Mouse (Mus musculus): ENCODE measurements around the gene Olfr782. TPM values are rescaled to one million over a fixed set of nuclear protein-coding genes. Genes with fewer than 3 reads are reported as not detected.
"Not testable (repeated sequence)": the region's sequence is repeated elsewhere in the genome, so short reads cannot be mapped to it uniquely, and the experiment has no call there.

Olfr782 gene
- not detected in 2 replicates for polyA plus RNA-seq (2015; fragmentation: Nextera tagmentation; extraction: Ambion mirVana)

GRCm38 (mm10) chr10:129348550-129348949 is at the start of gene Olfr782:
TSS of gene Olfr782 (plus strand) at chr10:129348850.
- Histone ChIP-seq H3K27me3 (no peaks in the 10 kb centered on the region), H3K36me3 (no peaks in the 10 kb centered on the region), H3K27ac (no peak within 1 kb of the TSS), H3K9me3 (no peaks in the 10 kb centered on the region), H3K4me3 (no peak within 1 kb of the TSS), H3K4me1 (replicated peaks) (no peaks in the 10 kb centered on the region), H3K9ac (no peak within 1 kb of the TSS), H3K4me2 (no peak within 1 kb of the TSS)
- no peak for ATAC-seq (ENCODE audit: low FRiP score)
- 91% methylated on average over 3 of the region's 3 CpGs for WGBS

- H3K27me3 ChIP-seq; H3K4me2 ChIP-seq; H3K4me3 ChIP-seq; H3K36me3 ChIP-seq; H3K27ac ChIP-seq; H3K9ac ChIP-seq; H3K9me3 ChIP-seq; ATAC-seq (ENCODE audit: low FRiP score); H3K4me1 ChIP-seq (replicated peaks): not testable (repeated sequence)
- WGBS = 61% methylated on average over 1 of the region's 1 CpGs
Observed at GRCm38 (mm10) chr10:129312973-129313372, 35.7 kb upstream of the Olfr782 start.

- WGBS = no CpG with 5 or more reads among the region's 1 CpGs
- H3K4me2 ChIP-seq; ATAC-seq (ENCODE audit: low FRiP score); H3K36me3 ChIP-seq; H3K9ac ChIP-seq; H3K4me1 ChIP-seq (replicated peaks); H3K27me3 ChIP-seq; H3K4me3 ChIP-seq; H3K27ac ChIP-seq; H3K9me3 ChIP-seq: not testable (repeated sequence)
Observed at GRCm38 (mm10) chr10:129313521-129313920, 35.1 kb upstream of the Olfr782 start.

- no peaks in the 10 kb centered on the region for H3K9me3 ChIP-seq
- 88% methylated on average over 3 of the region's 3 CpGs for WGBS
Observed at GRCm38 (mm10) chr10:129317817-129318216, 30.8 kb upstream of the Olfr782 start, which contains the start of gene Olfr780. TSS of gene Olfr780 (plus strand) at chr10:129318117.

GRCm38 (mm10) chr10:129328554-129328953 is 20.1 kb upstream of the Olfr782 start, which contains the start of gene Olfr781:
TSS of gene Olfr781 (plus strand) at chr10:129328854.
- no peak for ATAC-seq (ENCODE audit: low FRiP score)
- Histone ChIP-seq H3K4me1 (replicated peaks) (no peaks in the 10 kb centered on the region), H3K9ac (no peak within 1 kb of the TSS), H3K4me2 (no peak within 1 kb of the TSS), H3K27ac (no peak within 1 kb of the TSS), H3K9me3 (0 out of 2 replicates have a peak, but pooled peaks cover 3% of the 10 kb centered on the region), H3K27me3 (no peaks in the 10 kb centered on the region), H3K4me3 (no peak within 1 kb of the TSS), H3K36me3 (no peaks in the 10 kb centered on the region)

More at GRCm38 (mm10) chr10:129317817-129318216, 30.8 kb upstream of the Olfr782 start, which contains the start of gene Olfr780:
- Histone ChIP-seq H3K9ac (no peak within 1 kb of the TSS), H3K27ac (no peak within 1 kb of the TSS), H3K4me2 (no peak within 1 kb of the TSS), H3K4me3 (no peak within 1 kb of the TSS), H3K4me1 (replicated peaks) (no peaks in the 10 kb centered on the region), H3K36me3 (no peaks in the 10 kb centered on the region), H3K27me3 (no peaks in the 10 kb centered on the region)
- ATAC-seq (ENCODE audit: low FRiP score) = no peak

GRCm38 (mm10) chr10:129352475-129352874 is 3.8 kb downstream of the Olfr782 start:
- not testable (repeated sequence) for H3K27ac ChIP-seq; H3K27me3 ChIP-seq; H3K36me3 ChIP-seq; H3K9me3 ChIP-seq; H3K4me2 ChIP-seq; H3K4me3 ChIP-seq; H3K9ac ChIP-seq; ATAC-seq (ENCODE audit: low FRiP score); H3K4me1 ChIP-seq (replicated peaks)
- 79% methylated on average over 2 of the region's 2 CpGs for WGBS

GRCm38 (mm10) chr10:129356496-129356895 is 7.8 kb downstream of the Olfr782 start:
- not testable (repeated sequence) for H3K36me3 ChIP-seq; H3K4me3 ChIP-seq; H3K27me3 ChIP-seq; H3K4me1 ChIP-seq (replicated peaks); H3K4me2 ChIP-seq; ATAC-seq (ENCODE audit: low FRiP score); H3K27ac ChIP-seq; H3K9me3 ChIP-seq; H3K9ac ChIP-seq
- WGBS = 88% methylated on average over 4 of the region's 4 CpGs

GRCm38 (mm10) chr10:129357307-129357706 is 8.7 kb downstream of the Olfr782 start:
- Histone ChIP-seq H3K27ac (no peak overlapping the region), H3K4me1 (replicated peaks) (no peaks in the 10 kb centered on the region), H3K4me2 (no peak overlapping the region), H3K4me3 (no peak overlapping the region), H3K9me3 (peaks cover 3% of the 10 kb centered on the region; the same call in 1 of the 2 replicates), H3K9ac (no peak overlapping the region), H3K27me3 (no peaks in the 10 kb centered on the region), H3K36me3 (no peaks in the 10 kb centered on the region)
- 78% methylated on average over 5 of the region's 5 CpGs for WGBS
- no peak for ATAC-seq (ENCODE audit: low FRiP score)

- H3K9me3 ChIP-seq; H3K9ac ChIP-seq; ATAC-seq (ENCODE audit: low FRiP score); H3K27me3 ChIP-seq; H3K4me2 ChIP-seq; H3K4me1 ChIP-seq (replicated peaks); H3K36me3 ChIP-seq; H3K4me3 ChIP-seq; H3K27ac ChIP-seq: not testable (repeated sequence)
- WGBS = 91% methylated on average over 5 of the region's 5 CpGs
Observed at GRCm38 (mm10) chr10:129374051-129374450, 25.4 kb downstream of the Olfr782 start.

- H3K4me3 ChIP-seq = no peak within 1 kb of the TSS
- H3K4me2 ChIP-seq = no peak within 1 kb of the TSS
- no peaks in the 10 kb centered on the region for H3K4me1 ChIP-seq (replicated peaks)
- no peaks in the 10 kb centered on the region for H3K27me3 ChIP-seq
- H3K9me3 ChIP-seq = no peaks in the 10 kb centered on the region
- ATAC-seq (ENCODE audit: low FRiP score) = no peak
- H3K27ac ChIP-seq = no peak within 1 kb of the TSS
- no peak within 1 kb of the TSS for H3K9ac ChIP-seq
- H3K36me3 ChIP-seq = no peaks in the 10 kb centered on the region
Observed at GRCm38 (mm10) chr10:129383783-129384182, 35.1 kb downstream of the Olfr782 start, which contains the start of gene Olfr784. TSS of gene Olfr784 (plus strand) at chr10:129384083.

- WGBS = 38% methylated on average over 5 of the region's 5 CpGs
Observed at GRCm38 (mm10) chr10:129400892-129401291, 52.2 kb downstream of the Olfr782 start.

More at GRCm38 (mm10) chr10:129400892-129401291, 52.2 kb downstream of the Olfr782 start:
- no peak for ATAC-seq (ENCODE audit: low FRiP score)
- no peaks in the 10 kb centered on the region for H3K27me3 ChIP-seq
- H3K4me2 ChIP-seq = no peak overlapping the region
- H3K4me1 ChIP-seq (replicated peaks) = no peaks in the 10 kb centered on the region
- no peaks in the 10 kb centered on the region for H3K9me3 ChIP-seq
- H3K4me3 ChIP-seq = no peak overlapping the region
- no peak overlapping the region for H3K9ac ChIP-seq
- H3K27ac ChIP-seq = no peak overlapping the region
- H3K36me3 ChIP-seq = no peaks in the 10 kb centered on the region
